Mouse (Mus musculus) layer of hippocampus, adult 8-10 months (tissue): ENCODE measurements around the gene Metrn. TPM values are rescaled to one million over a fixed set of nuclear protein-coding genes. Genes with fewer than 3 reads are reported as not detected.
A peak's percentile ranks its signal among the peaks of the same experiment; 100 is the strongest.

Experiments
- DNase-seq, 2 experiments: peaks; one replicate each; pipeline ENCODE4 v3.0.0; 2022; ENCODE audit warnings: low spot score in 2 of 2
- total RNA-seq, 4 experiments: library from RNA; stranded (reverse); gene quantifications; 2 replicates each; pipeline ENCODE4 v1.2.4; 2022

Gene Metrn
- total RNA-seq, 4 experiments from 2014 or later, result 66.8 to 93.2 (median 84.5) TPM

DNA sequence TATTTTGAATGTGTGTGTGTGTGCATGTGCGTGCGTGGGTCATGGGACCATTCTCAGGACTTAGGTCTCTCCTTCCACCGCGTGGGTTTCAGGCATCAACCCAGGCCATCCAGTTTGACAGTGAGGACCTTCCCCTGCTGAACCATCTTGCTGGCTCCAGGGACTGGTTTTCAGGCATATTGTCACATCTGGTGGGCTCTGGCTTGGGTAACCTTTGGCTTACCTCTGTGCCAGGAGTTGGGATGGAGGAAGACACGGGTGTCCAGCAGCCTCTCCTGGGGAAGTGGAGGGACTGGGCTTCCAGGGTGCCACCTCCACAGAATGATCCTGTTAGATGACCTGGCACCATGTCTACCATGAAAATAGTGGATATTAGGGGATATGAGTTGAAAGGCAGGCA is 19.0 kb downstream of the Metrn start:
- no peak for DNase-seq

DNA sequence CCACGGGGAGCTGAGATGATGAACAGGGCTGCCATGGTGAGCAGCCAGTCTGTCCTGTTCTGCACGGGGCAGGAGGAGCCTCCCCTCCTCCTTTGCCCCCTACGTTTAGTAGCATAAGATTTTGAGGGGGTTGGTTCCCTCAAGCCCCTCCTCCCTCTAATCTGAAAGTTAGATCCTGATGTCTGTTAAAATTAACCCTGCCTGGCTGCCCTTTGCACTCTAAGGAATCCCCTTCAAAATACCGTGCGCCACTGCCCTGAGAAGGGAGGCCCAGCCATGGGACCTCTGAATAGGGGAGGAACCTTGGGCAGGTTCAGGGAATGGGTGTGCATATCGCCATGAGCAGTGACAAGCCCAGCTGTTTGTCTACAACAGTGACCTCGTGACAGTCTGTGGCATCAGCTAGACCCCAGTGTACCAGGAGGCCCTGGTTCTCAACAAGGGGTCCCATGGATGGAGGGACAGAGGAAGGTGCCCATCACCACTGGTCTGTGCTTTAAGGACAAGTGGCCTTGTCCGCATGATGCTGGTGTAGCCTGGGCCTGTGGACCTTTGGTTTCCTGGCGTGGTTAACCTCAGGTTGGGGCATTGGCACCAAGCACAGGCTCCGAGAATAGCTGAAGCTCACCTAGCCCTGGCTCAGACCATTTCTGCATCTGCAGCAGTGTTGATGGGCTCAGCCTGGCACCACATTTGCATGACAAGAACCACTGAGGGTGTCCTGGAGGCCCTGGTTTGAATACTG is 21.4 kb downstream of the Metrn start:
- DNase-seq, result no peak

DNA sequence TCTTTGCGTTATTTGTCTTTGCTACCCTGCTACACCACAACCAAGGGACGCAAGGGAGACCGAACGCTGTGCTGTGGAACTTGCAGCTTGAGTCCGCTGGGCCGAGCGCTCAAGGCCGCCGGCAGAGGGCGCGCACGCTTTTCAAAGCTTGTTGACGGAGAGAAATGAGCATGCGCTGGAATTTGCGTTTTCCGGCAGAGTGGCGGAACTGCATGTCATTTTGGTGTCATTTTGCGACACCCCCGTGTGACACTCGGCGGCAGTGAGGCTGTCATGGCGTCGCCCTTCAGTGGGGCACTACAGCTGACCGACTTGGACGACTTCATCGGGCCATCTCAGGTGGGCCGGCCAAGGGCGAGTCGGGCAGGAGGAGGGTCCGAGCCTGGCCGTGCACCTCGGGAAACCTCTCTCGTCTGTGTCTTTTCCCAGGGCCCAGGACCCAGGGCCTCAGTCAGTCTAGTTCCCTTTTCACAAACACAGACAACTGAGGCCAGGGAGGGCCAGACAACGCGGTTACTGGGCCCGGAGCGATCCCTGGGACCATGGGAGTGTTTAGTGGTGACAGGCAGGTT is 23.3 kb downstream of the Metrn start, which contains the start of gene Narfl:
TSS of gene Narfl (plus strand) at position 228 of the 572 bp plus-strand sequence.
- DNase-seq, result peak; percentile 97 to 99

DNA sequence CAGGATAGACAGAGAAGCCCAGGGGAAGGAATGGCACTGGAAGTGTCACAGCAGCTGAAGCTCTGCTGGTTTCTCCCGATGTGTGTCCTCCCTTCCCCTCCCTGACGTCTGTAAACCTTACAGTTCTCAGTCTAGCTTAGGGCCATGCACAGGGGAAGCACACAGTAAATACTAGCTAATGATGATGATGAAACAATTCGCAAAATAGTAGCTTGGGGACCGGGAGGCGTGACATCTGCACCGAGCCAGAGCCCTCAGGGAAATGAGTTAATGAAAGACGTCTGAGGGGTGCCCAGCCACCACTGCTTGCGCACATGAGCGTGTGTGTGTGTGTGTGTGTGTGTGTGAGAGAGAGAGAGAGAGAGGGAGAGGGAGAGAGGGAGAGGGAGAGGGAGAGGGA is 27.6 kb downstream of the Metrn start:
- DNase-seq, result no peak

DNA sequence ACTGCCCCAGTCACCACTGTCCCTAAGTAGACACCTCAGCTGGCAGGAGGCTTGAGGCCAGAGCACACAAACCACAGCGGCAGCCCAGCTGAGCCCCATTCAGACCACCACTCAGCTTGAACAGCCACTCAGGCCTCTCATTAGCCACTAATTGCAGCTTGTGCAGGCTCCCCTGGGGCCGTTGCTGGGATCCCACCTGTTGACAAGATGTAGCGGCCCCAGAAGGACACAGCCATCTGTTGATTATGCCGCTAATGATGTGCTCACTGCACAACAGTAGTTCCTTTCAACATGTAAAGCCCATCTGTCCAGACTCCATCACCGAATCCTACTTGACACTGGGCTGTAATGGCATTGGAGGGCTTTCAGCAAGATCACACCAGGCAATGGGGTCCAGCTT is 31.1 kb downstream of the Metrn start:
- DNase-seq, result no peak

DNA sequence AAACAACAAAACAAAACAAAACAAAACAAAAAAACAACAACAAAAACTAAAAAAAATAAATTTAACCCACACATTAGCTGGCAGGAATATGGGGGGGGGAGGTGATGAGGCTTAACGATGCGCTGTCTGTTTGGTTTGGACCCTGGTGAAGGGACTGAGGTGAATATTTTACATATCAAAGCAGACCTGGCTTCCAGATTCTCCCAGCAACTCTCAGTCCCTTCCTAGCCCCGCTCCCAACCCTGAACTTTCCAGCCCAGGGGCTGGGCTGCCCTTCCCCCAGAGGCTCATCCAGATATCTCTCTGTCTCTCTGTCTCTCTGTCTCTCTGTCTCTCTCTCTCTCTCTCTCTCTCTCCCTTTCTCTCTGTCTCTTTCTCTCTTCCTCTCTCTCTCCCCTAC is 34.3 kb downstream of the Metrn start:
- DNase-seq, result no peak

DNA sequence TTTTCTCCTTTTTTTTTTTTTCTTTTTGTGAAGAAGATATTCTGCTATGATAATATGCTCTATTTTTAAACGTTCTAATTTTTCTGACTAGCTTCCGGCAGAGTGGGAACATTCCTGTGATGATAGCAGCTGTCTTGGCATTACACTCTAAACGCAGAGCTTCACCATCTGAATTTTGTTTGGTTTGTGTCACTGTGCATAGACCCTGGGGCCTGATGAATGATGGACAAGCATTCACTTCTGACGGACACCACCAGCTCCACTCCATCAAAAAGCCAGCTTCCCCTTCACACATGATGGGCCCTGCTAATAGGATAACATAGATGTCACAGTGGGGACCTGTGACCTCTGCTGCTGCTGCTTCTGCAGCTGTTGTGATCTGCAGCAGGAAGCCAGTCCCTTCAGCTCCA is 35.4 kb downstream of the Metrn start:
- no peak for DNase-seq

DNA sequence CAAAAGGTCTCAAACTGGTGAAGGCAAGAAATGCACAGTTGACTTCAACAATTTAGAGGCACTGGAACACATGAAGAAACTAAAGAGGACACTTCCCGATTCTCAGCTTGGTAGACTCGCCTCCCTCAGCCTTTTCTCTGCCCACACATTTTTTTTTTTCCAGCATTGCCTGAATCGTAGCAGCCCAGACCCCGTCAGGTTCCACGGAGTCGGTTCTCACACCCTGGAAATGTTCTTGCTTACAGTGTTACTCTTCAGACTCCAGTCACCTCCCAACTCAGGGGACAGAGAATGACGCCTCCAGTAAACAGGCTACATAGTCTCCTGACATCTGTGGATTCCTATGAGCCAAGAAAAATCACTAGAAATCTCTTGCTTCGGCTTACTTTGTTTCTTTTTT is 36.8 kb downstream of the Metrn start:
- DNase-seq, result no peak

DNA sequence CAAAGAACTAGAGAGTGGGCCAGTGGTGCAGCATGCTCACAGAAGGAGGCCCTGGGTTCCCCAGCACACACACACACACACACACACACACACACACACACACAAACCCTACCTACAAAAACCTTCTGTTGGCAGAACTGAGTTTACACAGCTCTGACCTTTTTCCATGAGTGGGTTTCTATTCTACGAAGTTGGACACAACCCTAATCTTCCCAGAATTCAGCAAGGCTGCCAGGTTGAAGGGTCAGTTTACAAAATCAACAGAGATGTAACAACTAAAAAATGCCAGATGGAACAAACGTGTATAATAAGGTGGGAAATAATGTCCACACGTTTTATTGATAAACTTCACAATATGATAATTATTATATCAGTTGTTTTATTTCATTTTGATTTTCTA is 39.2 kb downstream of the Metrn start:
- no peak for DNase-seq

DNA sequence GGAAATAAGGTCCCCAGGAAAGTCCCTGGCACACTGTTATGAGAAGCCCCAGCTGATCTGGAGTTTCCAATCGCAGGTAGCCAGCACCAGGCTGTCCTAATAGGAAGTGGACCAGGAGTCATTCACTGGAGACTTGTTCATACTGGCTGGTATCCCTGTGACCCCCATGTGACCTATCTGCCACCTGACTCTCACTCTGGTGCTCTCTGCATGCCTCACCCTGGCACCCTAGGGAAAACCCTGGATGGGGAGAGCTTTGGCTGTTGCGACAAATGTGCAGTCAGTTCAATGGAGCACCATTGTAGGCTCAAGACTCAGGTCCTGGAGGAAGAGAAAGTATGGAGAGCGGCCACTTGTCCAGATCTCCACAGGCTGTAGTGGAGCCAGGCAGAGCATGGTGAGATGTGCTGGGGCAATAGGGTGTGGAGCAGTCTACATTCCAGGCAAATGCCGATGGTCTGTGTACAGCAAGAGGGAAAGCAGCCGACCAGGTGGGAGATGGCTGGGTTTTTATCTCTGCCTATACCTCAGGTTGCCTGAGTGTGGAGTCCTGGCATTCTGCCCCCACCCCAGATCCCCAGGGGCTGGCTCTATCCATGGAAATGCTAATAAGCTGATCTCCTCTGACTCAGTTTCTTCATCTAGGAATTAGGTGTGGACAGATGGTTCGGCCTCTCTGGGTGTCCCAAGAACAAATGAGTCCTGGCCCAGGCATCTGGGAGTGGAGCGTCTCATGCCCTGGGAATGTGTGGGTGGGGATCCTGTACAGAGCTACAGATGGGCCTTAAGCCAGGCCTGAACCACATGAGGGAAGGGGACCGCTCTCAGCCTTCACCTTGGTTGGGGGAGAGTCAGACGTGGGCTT is 40.3 kb downstream of the Metrn start:
- no peak for DNase-seq

DNA sequence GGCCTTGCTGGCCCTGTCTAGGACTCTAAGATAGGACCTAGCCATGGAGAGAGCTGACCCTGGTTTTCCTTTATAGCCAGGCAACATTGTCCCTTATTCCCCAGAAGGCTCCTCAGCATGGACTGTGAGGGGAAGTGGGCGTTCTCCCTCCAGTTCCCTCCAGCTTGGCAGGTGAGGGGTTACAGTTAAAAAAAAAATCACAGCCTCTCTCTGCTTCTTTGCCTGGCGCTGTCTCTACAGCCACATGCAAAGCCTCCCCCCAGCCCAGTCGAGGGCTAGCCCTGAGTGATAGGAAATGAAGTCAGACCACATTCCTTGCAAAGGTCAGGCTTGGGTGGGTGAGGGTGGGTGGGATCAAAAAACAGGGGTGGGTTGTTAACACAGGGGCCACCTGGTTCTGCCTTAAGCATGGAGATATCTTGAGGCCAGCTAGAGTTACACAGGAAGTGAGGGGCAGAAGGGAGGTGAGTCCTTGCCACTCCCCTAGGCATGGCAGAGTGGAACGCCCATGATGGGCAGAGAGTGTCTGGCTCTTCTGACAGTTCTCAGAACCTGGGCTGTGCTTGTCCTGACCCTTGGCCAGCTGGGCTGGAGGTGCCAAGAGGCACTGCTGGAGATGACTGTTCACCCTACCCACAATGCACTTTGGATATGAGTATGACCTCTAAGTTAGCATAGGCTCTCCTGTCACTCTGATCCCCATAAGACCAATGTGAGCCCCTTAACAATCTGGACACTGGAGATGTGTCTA is 41.1 kb downstream of the Metrn start:
- DNase-seq, result no peak

DNA sequence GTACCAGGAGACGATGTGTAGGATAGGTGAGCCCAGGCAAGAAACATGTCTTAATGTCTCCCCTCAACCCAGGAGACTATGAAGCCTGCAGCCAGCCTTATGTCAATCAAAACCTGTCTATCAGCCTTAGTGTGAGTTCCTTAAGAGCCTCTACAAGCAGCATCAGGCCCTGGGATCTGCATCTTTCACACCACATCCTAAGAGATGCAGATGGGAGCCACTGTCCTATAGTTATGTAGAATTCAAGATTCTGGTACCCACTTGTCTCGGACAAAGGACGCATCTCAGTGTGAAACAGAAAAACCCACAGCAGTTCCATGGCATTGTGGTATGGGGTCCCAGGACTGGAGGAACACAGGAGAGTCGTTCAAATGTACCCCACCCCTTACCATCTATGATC is 41.9 kb downstream of the Metrn start:
- DNase-seq, result no peak

DNA sequence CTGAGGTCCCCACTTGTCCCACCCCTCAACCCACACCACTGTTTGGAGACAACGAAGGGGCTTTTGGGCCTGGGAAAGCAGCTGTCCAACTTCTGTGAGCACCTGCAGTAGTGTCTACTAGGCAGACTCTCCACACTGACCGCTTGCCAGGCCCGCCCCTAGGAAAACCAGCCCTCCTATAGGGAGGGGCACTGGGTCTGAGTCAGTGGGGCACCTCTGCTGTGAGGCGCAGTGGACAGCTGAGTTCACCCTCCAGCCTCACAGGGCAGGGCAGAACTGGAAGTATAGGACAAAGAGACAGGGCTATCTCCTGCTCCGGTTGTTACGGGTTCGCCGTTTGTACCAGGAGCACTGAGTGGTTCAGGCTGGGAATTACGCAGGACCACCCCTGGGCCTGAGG is 42.7 kb downstream of the Metrn start, which contains the start of gene Msln:
TSS of gene Msln (minus strand) at position 138 of the 400 bp plus-strand sequence.
- no peak for DNase-seq

DNA sequence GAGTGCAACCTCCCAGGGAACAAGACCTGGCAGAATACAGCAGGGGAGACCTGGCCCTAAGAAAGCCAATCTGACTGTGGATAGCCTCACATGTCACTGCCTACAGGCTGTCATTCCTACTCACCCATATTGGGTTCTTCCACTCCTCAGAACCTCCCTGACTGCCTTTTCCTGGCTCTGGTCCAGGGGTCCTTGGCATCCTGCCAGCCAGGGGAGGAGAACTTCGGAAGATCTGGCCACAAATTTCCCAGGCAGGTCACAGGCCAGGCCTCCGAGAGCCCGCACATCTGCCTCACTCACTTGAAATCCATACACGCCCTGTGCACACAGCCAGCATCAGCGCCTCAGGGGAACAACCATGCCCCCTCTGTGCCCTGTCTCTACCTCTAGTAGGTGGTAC is 45.5 kb downstream of the Metrn start:
- no peak for DNase-seq

DNA sequence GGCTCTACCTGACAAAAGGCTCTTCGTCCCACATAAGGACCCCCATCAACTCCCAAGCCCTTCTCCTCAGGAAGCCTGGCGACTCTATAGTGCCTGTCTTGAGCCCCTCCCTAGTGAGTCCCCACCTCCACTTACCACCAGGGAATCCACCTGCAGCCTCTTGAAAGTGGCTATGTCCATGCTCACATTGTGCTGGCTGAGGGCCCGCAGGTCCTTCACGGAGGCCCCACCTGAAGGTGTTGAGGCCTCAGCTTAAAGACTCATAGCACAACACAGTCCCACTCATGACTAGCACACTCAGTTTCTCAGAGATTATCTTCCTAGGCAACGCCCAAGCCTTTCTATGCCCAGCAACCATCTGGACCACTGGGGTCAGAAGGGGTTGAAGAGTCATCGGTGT is 47.6 kb downstream of the Metrn start:
- DNase-seq, result no peak

DNA sequence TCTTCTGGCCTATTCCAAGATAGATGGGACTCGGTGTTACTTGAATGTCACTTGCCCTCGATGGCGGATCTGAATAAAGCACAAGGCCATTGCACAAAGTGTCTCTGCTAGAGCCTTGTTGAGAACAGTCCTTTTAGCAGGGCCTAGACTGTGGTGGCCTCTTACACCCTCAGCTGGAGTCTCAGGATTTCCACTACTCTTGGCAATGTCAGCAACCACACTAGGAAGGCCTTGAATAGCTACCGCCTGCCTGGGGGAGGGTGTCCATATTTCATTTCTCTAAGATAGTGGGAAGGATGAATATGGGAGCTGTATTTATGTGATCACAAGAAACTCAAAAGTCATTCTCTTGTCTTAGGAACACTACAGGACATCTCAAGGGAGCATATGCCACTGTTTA is 48.7 kb downstream of the Metrn start:
- DNase-seq, result no peak

DNA sequence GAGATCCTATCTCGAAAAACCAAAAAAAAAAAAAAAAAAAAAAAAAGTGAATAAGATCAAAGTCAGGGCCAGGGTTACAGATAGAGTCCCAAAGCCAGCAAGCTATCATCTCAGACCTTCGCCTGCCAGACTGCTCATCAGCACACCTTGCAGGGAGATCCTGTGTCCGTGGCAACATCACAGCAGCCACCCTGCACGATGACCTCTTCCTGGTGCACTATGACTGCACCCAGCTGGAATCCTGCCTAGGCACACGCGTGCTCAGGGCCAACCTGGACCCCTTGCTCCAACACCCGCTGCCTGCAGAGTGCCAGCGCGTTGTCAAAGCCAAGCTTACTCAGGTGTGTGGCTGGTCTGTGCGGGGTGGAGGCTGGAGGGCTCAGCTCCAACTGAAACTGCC is 52.6 kb downstream of the Metrn start:
- no peak for DNase-seq

DNA sequence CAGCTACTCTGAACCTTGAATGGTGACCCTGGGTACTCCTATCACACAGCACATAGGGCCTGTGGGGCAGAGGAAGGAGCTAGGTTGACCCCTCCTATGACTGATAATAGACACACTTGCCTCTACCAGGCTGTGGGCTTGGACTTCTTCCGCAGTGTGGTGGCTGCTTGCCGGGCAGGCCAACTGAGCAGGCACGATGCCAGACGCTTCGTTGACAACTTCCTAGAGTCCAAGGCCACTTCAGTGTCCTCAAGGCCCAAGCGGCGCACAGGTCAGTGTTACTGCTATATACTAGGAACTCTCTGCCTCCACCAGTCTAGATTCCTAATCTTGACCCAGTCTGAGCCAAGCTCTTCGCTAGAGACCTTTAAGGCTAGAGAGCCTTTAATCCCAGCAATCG is 53.1 kb downstream of the Metrn start:
- DNase-seq, result no peak
